Mouse (Mus musculus): ENCODE measurements around the gene Uba6.

DNA sequence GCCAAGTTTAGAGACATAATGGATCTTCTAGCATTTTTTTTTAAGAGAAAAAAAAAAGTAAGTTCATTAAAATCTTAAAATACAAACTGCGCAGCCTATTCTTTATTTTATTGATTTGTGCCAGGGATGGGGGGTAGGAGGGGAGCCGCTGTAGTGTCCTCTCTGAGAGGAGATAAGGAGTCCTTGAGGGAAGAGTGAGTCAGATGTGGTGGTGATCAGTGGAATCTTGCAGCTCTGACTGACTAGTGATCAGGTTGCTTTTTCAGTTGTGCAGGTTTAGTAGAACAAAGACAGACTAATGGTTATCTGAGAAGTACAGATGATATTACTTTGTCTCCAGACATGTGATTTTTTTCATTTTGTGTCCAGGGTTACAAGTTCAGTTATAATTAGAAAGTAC is 59.6 kb downstream of the Uba6 start:
- no peak for TF ChIP-seq CTCF (IDR thresholded peaks at IDR 0.05; ENCODE audit: control insufficient read depth, insufficient read depth, insufficient read length)
- TF ChIP-seq FOSL1 (IDR thresholded peaks at IDR 0.05; ENCODE audit: insufficient read depth, low read length, poor library complexity, severe bottlenecking) = no peak
- TF ChIP-seq MYOG (IDR thresholded peaks at IDR 0.05; ENCODE audit: control insufficient read depth, extremely low read depth, insufficient read length) = no peak
- TF ChIP-seq USF1 (IDR thresholded peaks at IDR 0.05; ENCODE audit: low read depth) = no peak
